In the genomic region with DNA sequence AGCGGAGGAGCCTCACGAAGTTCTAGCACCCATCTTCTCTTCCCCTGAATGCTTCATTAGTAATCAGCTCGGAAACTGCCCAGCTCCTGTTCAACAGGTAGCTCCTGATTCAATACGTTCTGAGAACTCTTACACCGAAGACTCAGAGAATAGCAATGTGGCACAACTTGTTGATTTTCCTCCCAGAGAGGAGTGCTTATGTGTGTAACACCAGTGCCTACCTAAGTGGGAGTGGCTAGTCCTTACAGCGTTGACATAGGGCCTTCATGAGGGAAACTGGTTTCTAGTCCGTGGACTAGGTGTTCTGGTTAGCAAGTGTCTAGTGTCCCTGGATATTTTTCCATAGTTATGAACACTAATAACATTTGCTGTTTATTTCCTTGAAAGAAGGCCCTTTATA, we compare ENCODE assay signal across 8 mouse cellular contexts. TPM values are rescaled to one million over a fixed set of nuclear protein-coding genes. Genes with fewer than 3 reads are reported as not detected.
A peak's percentile ranks its signal among the peaks of the same experiment; 100 is the strongest.
DNase-seq lines count a peak whose midpoint lies in the region; ATAC-seq and TF ChIP-seq lines count a peak whose summit lies in the region.

No protein-coding gene starts in this region.

- WGBS in hindbrain, embryonic 16.5 days = 55% methylated on average over 7 of the region's 7 CpGs
- WGBS in lung, adult 2 months = 37% methylated on average over 7 of the region's 7 CpGs

- H3K4me1 ChIP-seq in hindbrain, embryonic 16.5 days (ENCODE audit: control insufficient read depth, insufficient read depth, low read depth, low read length) = peaks cover 22% of the 10 kb centered on the region
- H3K4me1 ChIP-seq in lung, adult 2 months (ENCODE audit: control insufficient read depth, insufficient read depth, low read length) = peaks cover 13% of the 10 kb centered on the region

- H3K36me3 ChIP-seq in hindbrain, embryonic 16.5 days (ENCODE audit: control insufficient read depth, insufficient read depth, low read length) = no peaks in the 10 kb centered on the region

- peak overlapping the region; percentile 72 for H3K4me3 ChIP-seq in gastrocnemius, adult 2 months
- no peak overlapping the region for H3K4me3 ChIP-seq in hindbrain, embryonic 16.5 days (ENCODE audit: low read length)
- H3K4me3 ChIP-seq in lung, adult 2 months (replicated peaks; ENCODE audit: extremely low read depth, low read depth, low read length) = peak overlapping the region; percentile 8

- H3K27ac ChIP-seq in gastrocnemius, adult 2 months = peak overlapping the region; percentile 100
- no peak overlapping the region for H3K27ac ChIP-seq in hindbrain, embryonic 16.5 days (ENCODE audit: low read depth, low read length)

- H3K27me3 ChIP-seq in hindbrain, embryonic 16.5 days (replicated peaks; ENCODE audit: control insufficient read depth, insufficient read depth, low read length) = no peaks in the 10 kb centered on the region

- peak overlapping the region; percentile 86 for H3K4me2 ChIP-seq in hindbrain, embryonic 16.5 days (ENCODE audit: low read length)

- TF ChIP-seq POLR2A in lung, adult 2 months (IDR thresholded peaks at IDR 0.05; ENCODE audit: borderline replicate concordance, extremely low read depth, low read depth, low read length) = no peak

- no peak for DNase-seq in gastrocnemius, adult 2 months
- DNase-seq in gastrocnemius, postnatal 4 days (ENCODE audit: low spot score in 2 of 2) = no peak
- DNase-seq in NIH3T3 (ENCODE audit: low read depth) = peak; percentile 34
- peak; percentile 27 for DNase-seq in lung, adult 2 months
- no peak for DNase-seq in right cerebral cortex, postnatal 10 days (ENCODE audit: low spot score in 2 of 2)
- no peak for DNase-seq in thymus, adult 18-20 months
- no peak for DNase-seq in gastrocnemius, postnatal 36 days

- no peak for TF ChIP-seq CTCF in gastrocnemius, adult 2 months (IDR thresholded peaks at IDR 0.05)
- TF ChIP-seq CTCF in lung, adult 2 months (IDR thresholded peaks at IDR 0.05; ENCODE audit: insufficient read depth, low read length) = no peak

- no peak for ATAC-seq in hindbrain, embryonic 16.5 days

- H3K9ac ChIP-seq in hindbrain, embryonic 16.5 days (ENCODE audit: low read depth, low read length) = no peak overlapping the region

- intact Hi-C loops in gastrocnemius, adult 2 months (cut with DNase I) = no loop called here
- intact Hi-C loops in gastrocnemius, postnatal 36 days (cut with DNase I) = loop anchor here (5.0 kb wide), 1 partner anchor 57 kb away; no protein-coding TSS in a partner anchor

- no peaks in the 10 kb centered on the region for H3K9me3 ChIP-seq in hindbrain, embryonic 16.5 days (ENCODE audit: control insufficient read depth, low read length)

RNA-seq across cellular contexts. Expression of gene Mia2, which starts 33.4 kb away (rescaled TPM):
- total RNA-seq in gastrocnemius, adult 2 months (2021) = 100 to 1,000 TPM; 113 to 123 TPM
- total RNA-seq in gastrocnemius, postnatal 4 days (2021) = 10 to 100 TPM; 53.0 to 68.1 TPM
- polyA plus RNA-seq in hindbrain, embryonic 16.5 days (2015; fragmentation: Nextera tagmentation; extraction: Ambion mirVana) = 32.8 and 33.7 TPM in 2 replicates
- polyA plus RNA-seq in lung, adult 2 months (2012; rRNA removed) = 19.7 and 32.8 TPM in 2 replicates
- total RNA-seq in gastrocnemius, postnatal 36 days (2021) = 100 to 1,000 TPM in 1 of 2 experiments, 10 to 100 TPM in 1; 83.9 to 111 TPM

Comparison
In these comparisons a context has a peak if more than half of its experiments do, and no peak if none do; other contexts are left out.
1. DNase-seq: peak in NIH3T3 (single experiment) and lung, adult 2 months (single experiment); none in gastrocnemius, adult 2 months (single experiment), gastrocnemius, postnatal 4 days (0 of 2), right cerebral cortex, postnatal 10 days (0 of 2), thymus, adult 18-20 months (0 of 2) and gastrocnemius, postnatal 36 days (0 of 2).